Mouse (Mus musculus) Muller cell, postnatal 12 days (primary cell): ENCODE measurements at regions not wholly inside any gene's neighbourhood (a gene's known extent, or its start where the extent isn't known, plus 50 kb on each side); places are given as distances from the start of the nearest gene placed in this dataset.
"Not testable (repeated sequence)": the region's sequence is repeated elsewhere in the genome, so short reads cannot be mapped to it uniquely, and the experiment has no call there.

Experiments used
- DNase-seq: peaks from one replicate; pipeline ENCODE4 v3.0.0-alpha.2; 2015; ENCODE audit errors: inconsistent ontology term

- no peak for DNase-seq
Measured at GRCm38 (mm10) chr13:16476515-16476914, 464.9 kb downstream of the Inhba start.

GRCm38 (mm10) chr13:16487292-16487691 is 475.6 kb downstream of the Inhba start:
- peak; percentile 14 for DNase-seq

GRCm38 (mm10) chr13:16490680-16491079 is 479.0 kb downstream of the Inhba start:
- not testable (repeated sequence) for DNase-seq

- DNase-seq: no peak
Measured at GRCm38 (mm10) chr13:16498052-16498451, 486.4 kb downstream of the Inhba start.

GRCm38 (mm10) chr13:16512876-16513275 is 501.2 kb downstream of the Inhba start:
- DNase-seq: no peak

- DNase-seq: no peak
Measured at GRCm38 (mm10) chr13:16515195-16515594, 503.5 kb downstream of the Inhba start.

GRCm38 (mm10) chr13:16529036-16529435 is 517.4 kb downstream of the Inhba start:
- DNase-seq: no peak

- DNase-seq: no peak
Measured at GRCm38 (mm10) chr13:16543771-16544170, 532.1 kb downstream of the Inhba start.

- DNase-seq: no peak
Measured at GRCm38 (mm10) chr13:16550060-16550459, 538.4 kb downstream of the Inhba start.

- DNase-seq: no peak
Measured at GRCm38 (mm10) chr13:16564988-16565387, 553.3 kb downstream of the Inhba start.

GRCm38 (mm10) chr13:16574069-16574468 is 562.4 kb downstream of the Inhba start:
- no peak for DNase-seq

GRCm38 (mm10) chr13:16586286-16586685 is 574.6 kb downstream of the Inhba start:
- DNase-seq: no peak

GRCm38 (mm10) chr13:16619755-16620154 is 608.1 kb downstream of the Inhba start:
- DNase-seq: no peak

- no peak for DNase-seq
Measured at GRCm38 (mm10) chr13:16626584-16626983, 614.9 kb downstream of the Inhba start.

GRCm38 (mm10) chr13:16633445-16634092 is 621.9 kb downstream of the Inhba start:
- no peak for DNase-seq

- no peak for DNase-seq
Measured at GRCm38 (mm10) chr13:16636251-16636650, 624.6 kb downstream of the Inhba start.

- DNase-seq: peak; percentile 82
Measured at GRCm38 (mm10) chr13:16641611-16642449, 630.2 kb downstream of the Inhba start.

- DNase-seq: no peak
Measured at GRCm38 (mm10) chr13:16642450-16642994, 630.9 kb downstream of the Inhba start.

- DNase-seq: no peak
Measured at GRCm38 (mm10) chr13:16645311-16645710, 633.7 kb downstream of the Inhba start.

- no peak for DNase-seq
Measured at GRCm38 (mm10) chr13:16646056-16646455, 634.4 kb downstream of the Inhba start.

GRCm38 (mm10) chr13:16646649-16647048 is 635.0 kb downstream of the Inhba start:
- DNase-seq: peak; percentile 19

- DNase-seq: no peak
Measured at GRCm38 (mm10) chr13:16656110-16656509, 644.5 kb downstream of the Inhba start.

- no peak for DNase-seq
Measured at GRCm38 (mm10) chr13:16659894-16660293, 648.2 kb downstream of the Inhba start.
